Mouse (Mus musculus) kidney, adult 2 months (tissue): ENCODE data around the gene Ggt7. TPM values are rescaled to one million over a fixed set of nuclear protein-coding genes. Genes with fewer than 3 reads are reported as not detected.

Experiments
- DNase-seq: peaks from one replicate; pipeline ENCODE4 v3.0.0; 2021
- H3K27ac ChIP-seq: fragments of 200-500 bp; 2 replicates; pipeline ENCODE4 v1.5.1; 2012; ENCODE audit warnings: low read depth, low read length, control low read depth, inconsistent platforms; ENCODE audit not compliant: insufficient read depth
- H3K27me3 ChIP-seq: fragments of 200-500 bp; replicated peaks from 2 replicates; pipeline ENCODE4 v1.6.1; 2012; ENCODE audit warnings: mild to moderate bottlenecking, moderate library complexity, low read length, inconsistent platforms; ENCODE audit not compliant: control insufficient read depth, insufficient read depth
- H3K36me3 ChIP-seq: fragments of 200-500 bp; 2 replicates; pipeline ENCODE4 v1.6.1; 2012; ENCODE audit warnings: mild to moderate bottlenecking, moderate library complexity, low read length, inconsistent platforms; ENCODE audit not compliant: control insufficient read depth, insufficient read depth
- H3K4me1 ChIP-seq: fragments of 200-500 bp; 2 replicates; pipeline ENCODE4 v1.6.1; 2011; ENCODE audit warnings: low read length; ENCODE audit not compliant: control insufficient read depth, insufficient read depth
- H3K4me3 ChIP-seq: fragments of 200-500 bp; 2 replicates; pipeline ENCODE4 v1.5.1; 2011; ENCODE audit warnings: mild to moderate bottlenecking, low read depth, low read length, control low read depth; ENCODE audit not compliant: insufficient read depth
- CTCF ChIP-seq: fragments of 200-500 bp; conservative IDR thresholded peaks from 2 replicates; pipeline ENCODE4 v1.5.1; 2011; ENCODE audit warnings: low read depth, mild to moderate bottlenecking, control low read depth, low read length, moderate library complexity, mixed read lengths; ENCODE audit not compliant: insufficient read depth, insufficient read length
- POLR2A ChIP-seq: fragments of 200-500 bp; IDR thresholded peaks from one replicate; pipeline ENCODE4 v1.6.1; 2011; ENCODE audit warnings: low read depth, low read length, control low read depth
- WGBS: fragments of 180-500 bp; shearing (Covaris S2); methylation state at CpG from one replicate; pipeline ENCODE4 v1.1.7; 2018; 5-methylcytosine and 5-hydroxymethylcytosine counted together
- polyA plus RNA-seq: library from polyadenylated mRNA; depleted of rRNA; stranded (reverse); fragments of >200 nt; gene quantifications from 2 replicates; pipeline ENCODE4 v1.2.3, GENCODE M21; 2012

Gene Ggt7
- polyA plus RNA-seq, 1 experiment, result 2.4 TPM

- Histone ChIP-seq H3K36me3 (peaks cover 4% of the 10 kb centered on the region), H3K4me1 (no peaks in the 10 kb centered on the region; the same call in 1 of the 2 replicates), H3K27me3 (no peaks in the 10 kb centered on the region), H3K4me3 (no peak overlapping the region), H3K27ac (no peak overlapping the region)
- no peak for DNase-seq
- WGBS, result 70% methylated on average over 1 of the region's 1 CpGs
- no peak for TF ChIP-seq CTCF
- no peak for TF ChIP-seq POLR2A
Observed at GRCm38 (mm10) chr2:155524378-155524777, 6.3 kb upstream of the Ggt7 start.

DNA sequence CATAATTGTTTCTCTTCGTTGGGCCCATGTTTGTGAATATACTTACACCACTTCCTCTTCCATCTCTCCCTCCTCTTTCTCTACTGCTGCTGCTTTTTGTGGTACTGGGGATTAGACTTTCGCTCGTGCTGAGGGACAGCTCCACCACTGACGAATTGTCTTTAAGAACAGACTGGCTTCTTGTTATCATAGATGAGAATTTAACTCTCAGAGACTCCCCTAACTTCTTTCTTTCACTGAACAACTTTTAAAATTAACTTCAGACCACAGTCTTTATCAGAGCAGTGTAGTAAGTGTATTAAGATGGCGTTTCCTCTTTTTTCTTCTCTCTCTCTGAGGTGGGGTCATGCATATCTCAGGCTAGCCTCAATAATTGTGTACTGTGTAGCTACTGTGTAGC is 5.7 kb upstream of the Ggt7 start:
- Histone ChIP-seq H3K4me3 (no peak overlapping the region), H3K27me3 (no peaks in the 10 kb centered on the region), H3K27ac (no peak overlapping the region), H3K36me3 (peaks cover 4% of the 10 kb centered on the region), H3K4me1 (peaks cover 4% of the 10 kb centered on the region; the same call in 1 of the 2 replicates)
- TF ChIP-seq CTCF (no peak), POLR2A (no peak)
- DNase-seq, result no peak
- WGBS, result 76% methylated on average over 5 of the region's 5 CpGs

DNA sequence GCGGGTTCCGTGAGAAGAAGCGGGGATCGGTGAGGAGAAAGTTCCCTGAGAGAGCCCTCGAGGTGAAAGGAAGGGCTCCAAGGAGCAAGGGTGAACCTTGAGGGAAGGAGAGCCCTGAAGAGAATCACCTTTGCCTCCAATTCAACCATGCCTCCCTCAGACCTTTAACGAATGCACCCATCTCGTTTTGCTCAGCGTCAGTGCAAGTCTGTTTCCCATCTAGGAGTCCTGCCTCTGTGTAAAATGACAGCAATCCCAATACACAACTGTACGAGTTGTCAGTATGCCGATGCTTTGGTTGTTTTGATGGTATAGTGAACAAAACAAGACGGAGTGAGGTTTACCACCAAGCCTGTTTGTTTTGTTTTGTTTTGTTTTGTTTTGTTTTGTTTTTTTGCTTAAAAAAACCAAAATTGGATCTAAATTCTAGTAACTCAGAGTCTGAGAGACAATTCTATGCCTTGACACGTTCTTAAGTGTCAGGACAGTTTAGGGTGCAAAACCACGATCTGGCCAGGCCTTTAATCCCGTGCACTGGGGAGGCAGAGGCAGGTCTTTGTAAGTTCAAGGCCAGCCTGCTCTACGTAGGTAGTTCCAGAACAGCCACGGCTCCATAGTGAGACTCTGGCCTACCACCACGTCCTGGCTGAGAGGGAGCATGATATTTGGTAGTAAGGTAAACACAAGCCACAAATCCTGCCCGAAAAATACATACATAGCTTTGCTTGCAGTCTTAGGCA is 664 bp upstream of the Ggt7 start:
- DNase-seq, result peak; percentile 5
- H3K27me3 ChIP-seq, result no peaks in the 10 kb centered on the region
- H3K36me3 ChIP-seq, result peaks cover 2% of the 10 kb centered on the region; the same call in 1 of the 2 replicates
- WGBS, result 21% methylated on average over 18 of the region's 18 CpGs
- H3K4me3 ChIP-seq, result peak overlapping the region; percentile 63
- TF ChIP-seq POLR2A, result no peak
- no peak for TF ChIP-seq CTCF
- peaks cover 4% of the 10 kb centered on the region; the same call in 1 of the 2 replicates for H3K4me1 ChIP-seq
- H3K27ac ChIP-seq, result peak overlapping the region; percentile 75

GRCm38 (mm10) chr2:155515941-155516340 is 2.1 kb downstream of the Ggt7 start:
- WGBS, result 12% methylated on average over 1 of the region's 1 CpGs
- no peaks in the 10 kb centered on the region for H3K27me3 ChIP-seq
- peak; percentile 82 for DNase-seq
- no peak overlapping the region for H3K27ac ChIP-seq
- TF ChIP-seq POLR2A (no peak), CTCF (peak; percentile 89)
- peaks cover 4% of the 10 kb centered on the region; the same call in 1 of the 2 replicates for H3K4me1 ChIP-seq
- no peak overlapping the region for H3K4me3 ChIP-seq
- no peaks in the 10 kb centered on the region for H3K36me3 ChIP-seq

GRCm38 (mm10) chr2:155514666-155515065 is 3.4 kb downstream of the Ggt7 start:
- H3K36me3 ChIP-seq, result no peaks in the 10 kb centered on the region
- peak overlapping the region; percentile 32; the same call in 1 of the 2 replicates for H3K4me3 ChIP-seq
- DNase-seq, result peak; percentile 69
- H3K27ac ChIP-seq, result no peak overlapping the region
- H3K4me1 ChIP-seq, result peaks cover 4% of the 10 kb centered on the region; the same call in 1 of the 2 replicates
- WGBS, result 4% methylated on average over 22 of the region's 23 CpGs
- no peaks in the 10 kb centered on the region for H3K27me3 ChIP-seq
- TF ChIP-seq CTCF, result no peak
- TF ChIP-seq POLR2A, result no peak

GRCm38 (mm10) chr2:155513543-155513942 is 4.5 kb downstream of the Ggt7 start:
- Histone ChIP-seq H3K27ac (no peak overlapping the region), H3K27me3 (no peaks in the 10 kb centered on the region), H3K4me1 (no peaks in the 10 kb centered on the region), H3K36me3 (no peaks in the 10 kb centered on the region), H3K4me3 (no peak overlapping the region)
- no peak for DNase-seq
- 58% methylated on average over 5 of the region's 5 CpGs for WGBS
- TF ChIP-seq POLR2A (no peak), CTCF (no peak)

DNA sequence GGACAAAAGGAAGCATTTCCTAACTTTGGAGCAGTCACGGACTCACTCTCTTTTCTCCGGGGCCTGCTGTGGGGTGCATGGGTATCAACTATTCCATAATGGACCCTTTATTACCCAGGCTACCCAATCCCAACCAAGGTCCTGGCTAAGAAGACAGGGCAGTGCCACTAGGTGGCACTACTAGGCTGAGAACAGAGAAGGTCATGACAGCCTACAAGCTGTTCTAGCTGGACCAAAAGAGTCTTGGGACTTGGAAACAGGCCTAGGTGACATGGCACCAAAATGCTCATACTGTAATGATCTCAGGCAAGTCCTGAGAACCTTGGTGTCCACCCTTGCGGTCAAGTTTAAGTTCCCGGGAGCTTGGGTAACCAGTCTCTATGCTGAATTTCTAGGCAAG is 5.6 kb downstream of the Ggt7 start:
- H3K27me3 ChIP-seq, result no peaks in the 10 kb centered on the region
- 57% methylated on average over 4 of the region's 4 CpGs for whole genome bisulfite sequencing
- no peaks in the 10 kb centered on the region for H3K4me1 ChIP-seq
- no peak for TF ChIP-seq POLR2A
- peak; percentile 90 for TF ChIP-seq CTCF
- DNase-seq, result peak; percentile 77
- no peaks in the 10 kb centered on the region for H3K36me3 ChIP-seq
- no peak overlapping the region for H3K4me3 ChIP-seq
- no peak overlapping the region for H3K27ac ChIP-seq
